Mouse (Mus musculus): Measurements from ENCODE around the gene Abhd14b. TPM values are rescaled to one million over a fixed set of nuclear protein-coding genes. Genes with fewer than 3 reads are reported as not detected.

The Abhd14b gene
- polyA plus RNA-seq, 1 experiment = 37.9 TPM

GRCm38 (mm10) chr9:106499667-106500066, 52.4 kb downstream of the Abhd14b start, which contains the start of gene Iqcf1:
Iqcf1 (plus strand) TSS chr9:106499967.
- Histone ChIP-seq H3K4me3 (ENCODE audit: insufficient read depth, low read length) (no peak within 1 kb of the TSS), H3K4me1 (ENCODE audit: control insufficient read depth, insufficient read depth, low read length) (no peaks in the 10 kb centered on the region), H3K27ac (ENCODE audit: insufficient read depth, low read length) (no peak within 1 kb of the TSS)
- TF ChIP-seq POLR2A (IDR thresholded peaks at IDR 0.05; ENCODE audit: extremely low read depth, insufficient read depth, low read length) (no peak), CTCF (IDR thresholded peaks at IDR 0.05; ENCODE audit: extremely low read depth, insufficient read depth, low read length) (no peak)

GRCm38 (mm10) chr9:106501846-106502245, 54.6 kb downstream of the Abhd14b start:
- no peak overlapping the region for H3K27ac ChIP-seq (ENCODE audit: insufficient read depth, low read length)
- H3K4me3 ChIP-seq (ENCODE audit: insufficient read depth, low read length) = no peak overlapping the region
- TF ChIP-seq POLR2A (IDR thresholded peaks at IDR 0.05; ENCODE audit: extremely low read depth, insufficient read depth, low read length) (no peak), CTCF (IDR thresholded peaks at IDR 0.05; ENCODE audit: extremely low read depth, insufficient read depth, low read length) (no peak)
- no peaks in the 10 kb centered on the region for H3K4me1 ChIP-seq (ENCODE audit: control insufficient read depth, insufficient read depth, low read length)

Other genes with a start within 250 kb of the Abhd14b start
- gene Ppm1m, start 247.7 kb upstream of the Abhd14b start, polyA plus RNA-seq (2012; rRNA removed) = 42.1 and 47.4 TPM in 2 replicates
- gene Twf2, start 244.4 kb upstream of the Abhd14b start, polyA plus RNA-seq (2012; rRNA removed) = 97.3 and 106 TPM in 2 replicates
- 1.2 and 1.3 TPM in 2 replicates for gene Tlr9, start 224.9 kb upstream of the Abhd14b start, polyA plus RNA-seq (2012; rRNA removed)
- gene Alas1, start 198.8 kb upstream of the Abhd14b start, polyA plus RNA-seq (2012; rRNA removed) = 117 and 125 TPM in 2 replicates
- gene Poc1a, start 166.4 kb upstream of the Abhd14b start, polyA plus RNA-seq (2012; rRNA removed) = 32.6 and 34.8 TPM in 2 replicates
- gene Dusp7, start 78.8 kb upstream of the Abhd14b start, polyA plus RNA-seq (2012; rRNA removed) = 128 and 130 TPM in 2 replicates
- 666 and 719 TPM in 2 replicates for gene Rpl29, start 18.0 kb upstream of the Abhd14b start, polyA plus RNA-seq (2012; rRNA removed)
- gene Acy1, start 9.1 kb upstream of the Abhd14b start, polyA plus RNA-seq (2012; rRNA removed) = 10.7 and 12.1 TPM in 2 replicates
- 88.0 and 94.9 TPM in 2 replicates for gene Abhd14a, start 219 bp downstream of the Abhd14b start, polyA plus RNA-seq (2012; rRNA removed)
- 304 and 306 TPM in 2 replicates for gene Pcbp4, start 5.8 kb downstream of the Abhd14b start, polyA plus RNA-seq (2012; rRNA removed)
- 18.7 and 19.0 TPM in 2 replicates for gene Gpr62, start 18.5 kb downstream of the Abhd14b start, polyA plus RNA-seq (2012; rRNA removed)
- gene Rrp9, start 28.5 kb downstream of the Abhd14b start, polyA plus RNA-seq (2012; rRNA removed) = 46.3 and 47.6 TPM in 2 replicates
- 3.7 and 4.6 TPM in 2 replicates for gene Parp3, start 29.5 kb downstream of the Abhd14b start, polyA plus RNA-seq (2012; rRNA removed)
- not detected in 2 replicates for gene Iqcf1, start 52.5 kb downstream of the Abhd14b start, polyA plus RNA-seq (2012; rRNA removed)
- not detected in 2 replicates for gene Iqcf5, start 67.1 kb downstream of the Abhd14b start, polyA plus RNA-seq (2012; rRNA removed)
- not detected in 2 replicates for gene Iqcf3, start 114.2 kb downstream of the Abhd14b start, polyA plus RNA-seq (2012; rRNA removed)
- gene Iqcf4, start 123.5 kb downstream of the Abhd14b start, polyA plus RNA-seq (2012; rRNA removed) = not detected in 2 replicates
- not detected in 2 replicates for gene Iqcf6, start 179.1 kb downstream of the Abhd14b start, polyA plus RNA-seq (2012; rRNA removed)
- 54.7 and 61.4 TPM in 2 replicates for gene Grm2, start 208.6 kb downstream of the Abhd14b start, polyA plus RNA-seq (2012; rRNA removed)
- 106 and 109 TPM in 2 replicates for gene Tex264, start 238.5 kb downstream of the Abhd14b start, polyA plus RNA-seq (2012; rRNA removed)